Mouse (Mus musculus): ENCODE measurements at regions not wholly inside any gene's neighbourhood (a gene's known extent, or its start where the extent isn't known, plus 50 kb on each side); places are given as distances from the start of the nearest gene placed in this dataset.

- TF ChIP-seq POLR2A (IDR thresholded peaks at IDR 0.05; ENCODE audit: insufficient read length, low read depth) (no peak), POLR2AphosphoS2 (IDR thresholded peaks at IDR 0.05; ENCODE audit: insufficient read length, low read depth) (no peak), E2F4 (IDR thresholded peaks at IDR 0.05; ENCODE audit: insufficient read depth) (no peak), MAX (IDR thresholded peaks at IDR 0.05; ENCODE audit: low read depth) (no peak), CEBPB (IDR thresholded peaks at IDR 0.05; ENCODE audit: insufficient read depth, poor library complexity, severe bottlenecking) (no peak), SRF (IDR thresholded peaks at IDR 0.05; ENCODE audit: control insufficient read depth, insufficient read length, low read depth) (no peak), USF1 (IDR thresholded peaks at IDR 0.05; ENCODE audit: low read depth) (no peak), TCF12 (IDR thresholded peaks at IDR 0.05; ENCODE audit: insufficient read depth, poor library complexity, severe bottlenecking) (no peak), MYOG (IDR thresholded peaks at IDR 0.05; ENCODE audit: control insufficient read depth in 1 of 3, insufficient read depth in 1 of 3, insufficient read length in 2 of 3, low read depth in 2 of 3) (no peak)
Observed at GRCm38 (mm10) chr16:29907331-29907730, 156.9 kb upstream of the Hes1 start.
